Mouse (Mus musculus) lung, postnatal 0 days (tissue): ENCODE measurements around the gene Map3k12.

Experiments
- CTCF ChIP-seq: IDR thresholded peaks from 2 replicates; pipeline ENCODE4 v1.5.1; 2016; ENCODE audit warnings: antibody characterized with exemption, mild to moderate bottlenecking
- EP300 ChIP-seq: IDR thresholded peaks from 2 replicates; pipeline ENCODE4 v1.6.1; 2016; ENCODE audit warnings: antibody characterized with exemption, mild to moderate bottlenecking, control low read depth

- TF ChIP-seq CTCF, result no peak
- TF ChIP-seq EP300, result no peak
Observed at GRCm38 (mm10) chr15:102459381-102459780, 57.5 kb downstream of the Map3k12 start.
